Mouse (Mus musculus): ENCODE measurements around the gene Kcnc3. TPM values are rescaled to one million over a fixed set of nuclear protein-coding genes. Genes with fewer than 3 reads are reported as not detected.

The Kcnc3 gene
- 0.39 and 0.57 TPM in 2 replicates for polyA plus RNA-seq (2014; fragmentation: Nextera tagmentation; extraction: Ambion mirVana)

DNA sequence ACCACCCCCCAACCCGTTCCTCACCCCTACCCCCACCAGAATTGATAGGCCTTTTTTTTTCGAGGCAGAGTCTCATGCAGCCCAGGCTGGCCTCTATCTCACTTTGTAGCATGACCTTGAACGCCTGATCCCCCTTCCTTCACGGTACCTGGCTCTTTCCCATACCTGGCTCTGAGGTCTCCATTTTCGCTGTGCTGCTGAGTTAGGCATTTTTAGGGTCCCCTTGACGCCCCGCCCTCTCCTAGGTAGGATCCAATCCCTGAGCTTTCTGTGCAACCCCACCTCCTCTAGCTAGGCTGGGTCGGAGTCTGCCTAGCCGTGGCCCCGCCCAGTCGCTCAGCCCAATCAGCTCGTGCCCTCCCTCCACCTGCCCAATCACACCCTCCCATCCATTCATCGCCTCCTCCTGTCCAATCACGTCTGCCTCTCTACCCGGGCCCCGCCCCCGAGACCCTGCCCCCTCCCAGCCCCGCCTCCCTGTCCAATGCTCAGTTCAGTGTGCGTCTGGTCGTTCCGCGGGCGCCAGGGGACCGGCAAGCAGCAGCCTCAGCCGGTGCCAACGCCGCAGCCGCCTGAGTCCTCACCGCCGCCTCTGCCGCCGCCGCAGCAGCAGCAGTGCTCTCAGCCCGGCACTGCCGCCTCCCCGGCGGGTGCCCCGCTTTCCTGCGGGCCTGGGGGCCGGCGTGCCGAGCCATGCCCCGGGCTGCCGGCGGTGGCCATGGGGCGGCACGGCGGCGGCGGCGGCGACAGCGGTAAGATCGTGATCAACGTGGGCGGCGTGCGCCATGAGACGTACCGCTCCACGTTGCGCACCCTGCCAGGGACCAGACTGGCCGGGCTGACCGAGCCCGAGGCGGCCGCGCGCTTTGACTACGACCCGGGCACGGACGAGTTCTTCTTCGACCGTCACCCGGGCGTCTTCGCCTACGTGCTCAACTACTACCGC lies at the start of gene Kcnc3:
Gene Kcnc3 (plus strand): TSS at position 263 of the 946 bp plus-strand sequence.
- peak within 1 kb of the TSS; percentile 49 for H3K4me3 ChIP-seq (ENCODE audit: low read depth, low read length)
- under 1% methylated on average over 80 of the region's 80 CpGs for WGBS
- H3K4me2 ChIP-seq (replicated peaks; ENCODE audit: low read depth, low read length) = peak within 1 kb of the TSS; percentile 99
- H3K27me3 ChIP-seq (ENCODE audit: control insufficient read depth, insufficient read depth, low read length) = peaks cover 40% of the 10 kb centered on the region
- H3K4me1 ChIP-seq (ENCODE audit: control insufficient read depth, insufficient read depth, low read length) = peaks cover 22% of the 10 kb centered on the region
- H3K9ac ChIP-seq (replicated peaks; ENCODE audit: low read depth, low read length) = no peak within 1 kb of the TSS; the same call in 1 of the 2 replicates
- ATAC-seq (ENCODE audit: insufficient number of reproducible peaks, insufficient read depth, low FRiP score, low read depth) = peak; percentile 93
- H3K9me3 ChIP-seq (ENCODE audit: control insufficient read depth, low read depth, low read length) = no peaks in the 10 kb centered on the region
- H3K27ac ChIP-seq (ENCODE audit: low read length) = no peak within 1 kb of the TSS
- H3K36me3 ChIP-seq (ENCODE audit: control insufficient read depth, insufficient read depth, low read length) = no peaks in the 10 kb centered on the region

DNA sequence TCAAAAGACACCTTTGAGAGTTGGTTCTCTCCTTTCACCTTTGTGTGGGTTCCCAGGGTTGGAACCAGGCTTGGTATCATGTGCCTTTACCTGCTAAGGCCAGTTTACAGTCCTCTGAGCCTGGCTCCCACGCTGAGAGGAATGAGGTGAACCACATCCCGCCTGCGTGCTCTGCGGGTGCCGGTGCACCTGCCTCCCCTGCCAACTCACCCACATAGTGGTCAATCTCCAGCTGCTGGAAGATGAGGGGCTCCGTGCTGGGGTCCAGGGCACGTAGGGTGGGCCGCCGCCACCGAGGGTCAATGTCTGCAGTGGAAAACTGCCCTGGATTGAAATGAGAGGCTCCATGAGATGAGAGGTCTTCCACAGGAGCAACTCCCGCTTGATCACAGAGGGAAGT lies 47.9 kb upstream of the Kcnc3 start:
- Histone ChIP-seq H3K27ac (ENCODE audit: low read length) (no peak overlapping the region), H3K4me1 (ENCODE audit: control insufficient read depth, insufficient read depth, low read length) (peaks cover 6% of the 10 kb centered on the region), H3K36me3 (ENCODE audit: control insufficient read depth, insufficient read depth, low read length) (peaks cover 40% of the 10 kb centered on the region), H3K4me2 (replicated peaks; ENCODE audit: low read depth, low read length) (no peak overlapping the region), H3K9ac (replicated peaks; ENCODE audit: low read depth, low read length) (no peak overlapping the region), H3K9me3 (ENCODE audit: control insufficient read depth, low read depth, low read length) (peaks cover 3% of the 10 kb centered on the region; the same call in 1 of the 2 replicates), H3K27me3 (ENCODE audit: control insufficient read depth, insufficient read depth, low read length) (no peaks in the 10 kb centered on the region), H3K4me3 (ENCODE audit: low read depth, low read length) (no peak overlapping the region)
- ATAC-seq (ENCODE audit: insufficient number of reproducible peaks, insufficient read depth, low FRiP score, low read depth) = no peak
- 91% methylated on average over 11 of the region's 11 CpGs for WGBS

DNA sequence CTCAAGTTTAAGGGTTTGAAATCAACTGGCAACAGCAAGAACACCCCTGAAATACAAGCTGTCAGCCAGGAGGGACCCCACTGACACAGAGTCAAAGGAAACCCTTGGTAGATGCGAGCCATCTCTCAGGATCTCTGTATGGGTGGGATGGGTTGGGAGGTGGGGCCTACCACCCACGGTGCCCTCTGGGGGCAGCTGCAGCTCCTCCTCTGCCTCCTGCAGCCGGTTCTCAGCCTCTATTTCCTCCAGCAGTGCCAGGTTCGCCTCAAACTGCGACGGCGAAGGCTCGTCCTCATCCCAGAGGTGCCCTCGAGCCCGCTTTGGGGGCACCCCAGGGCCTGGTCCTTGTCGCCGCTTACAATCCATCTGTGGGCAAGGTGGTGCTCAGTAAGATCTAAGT lies 47.4 kb upstream of the Kcnc3 start:
- H3K36me3 ChIP-seq (ENCODE audit: control insufficient read depth, insufficient read depth, low read length) = peaks cover 36% of the 10 kb centered on the region
- no peaks in the 10 kb centered on the region for H3K27me3 ChIP-seq (ENCODE audit: control insufficient read depth, insufficient read depth, low read length)
- H3K4me3 ChIP-seq (ENCODE audit: low read depth, low read length) = no peak overlapping the region
- peaks cover 3% of the 10 kb centered on the region; the same call in 1 of the 2 replicates for H3K9me3 ChIP-seq (ENCODE audit: control insufficient read depth, low read depth, low read length)
- ATAC-seq (ENCODE audit: insufficient number of reproducible peaks, insufficient read depth, low FRiP score, low read depth) = no peak
- H3K4me1 ChIP-seq (ENCODE audit: control insufficient read depth, insufficient read depth, low read length) = peaks cover 12% of the 10 kb centered on the region
- WGBS = 81% methylated on average over 12 of the region's 12 CpGs
- no peak overlapping the region for H3K9ac ChIP-seq (replicated peaks; ENCODE audit: low read depth, low read length)
- no peak overlapping the region for H3K27ac ChIP-seq (ENCODE audit: low read length)
- H3K4me2 ChIP-seq (replicated peaks; ENCODE audit: low read depth, low read length) = no peak overlapping the region

DNA sequence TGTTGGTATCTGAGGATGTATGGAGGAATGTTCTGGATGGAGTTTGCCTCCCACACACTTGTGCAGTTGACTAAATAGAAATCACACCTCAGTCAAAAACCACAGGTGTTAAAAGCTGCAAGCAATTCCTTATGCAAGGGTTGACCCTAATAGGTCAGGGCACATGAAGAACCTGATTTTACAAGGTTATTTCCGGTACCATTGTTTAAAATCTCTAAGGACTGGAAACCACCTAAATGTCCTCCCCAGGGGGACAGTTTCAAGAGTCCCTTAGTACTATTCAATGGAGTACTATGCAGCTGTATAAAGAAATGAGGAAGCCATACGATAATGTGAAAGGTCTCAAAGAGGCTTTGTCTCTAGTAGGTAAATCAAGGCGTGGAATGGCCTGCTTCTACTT lies 44.2 kb upstream of the Kcnc3 start:
- peaks cover 32% of the 10 kb centered on the region for H3K36me3 ChIP-seq (ENCODE audit: control insufficient read depth, insufficient read depth, low read length)
- no peak overlapping the region for H3K9ac ChIP-seq (replicated peaks; ENCODE audit: low read depth, low read length)
- H3K4me3 ChIP-seq (ENCODE audit: low read depth, low read length) = no peak overlapping the region
- H3K4me1 ChIP-seq (ENCODE audit: control insufficient read depth, insufficient read depth, low read length) = peaks cover 12% of the 10 kb centered on the region
- H3K27ac ChIP-seq (ENCODE audit: low read length) = no peak overlapping the region
- H3K4me2 ChIP-seq (replicated peaks; ENCODE audit: low read depth, low read length) = no peak overlapping the region
- no peaks in the 10 kb centered on the region for H3K27me3 ChIP-seq (ENCODE audit: control insufficient read depth, insufficient read depth, low read length)
- WGBS = 98% methylated on average over 3 of the region's 3 CpGs
- H3K9me3 ChIP-seq (ENCODE audit: control insufficient read depth, low read depth, low read length) = peaks cover 3% of the 10 kb centered on the region; the same call in 1 of the 2 replicates
- ATAC-seq (ENCODE audit: insufficient number of reproducible peaks, insufficient read depth, low FRiP score, low read depth) = no peak

DNA sequence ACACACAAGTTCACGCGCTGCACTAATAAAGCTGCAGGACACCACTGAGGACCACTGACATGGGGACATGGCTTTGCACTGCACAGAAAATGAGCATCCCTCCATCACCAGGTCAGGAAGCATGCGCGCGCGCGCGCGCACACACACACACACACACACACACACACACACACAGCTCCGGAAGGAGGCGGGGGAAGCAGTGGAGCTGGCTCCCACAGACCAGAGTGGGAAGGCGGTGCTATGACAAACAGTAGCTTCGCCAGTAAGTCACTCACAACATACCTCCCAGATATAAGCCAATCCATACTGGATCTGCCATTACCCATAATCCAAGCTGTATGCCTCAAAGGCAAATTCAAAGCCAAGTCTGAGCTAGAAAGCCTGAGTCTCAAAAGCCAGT lies 43.4 kb upstream of the Kcnc3 start:
- H3K9ac ChIP-seq (replicated peaks; ENCODE audit: low read depth, low read length) = 0 out of 2 replicates have a peak overlapping the region, but pooled peaks have one; percentile 63
- no peak for ATAC-seq (ENCODE audit: insufficient number of reproducible peaks, insufficient read depth, low FRiP score, low read depth)
- H3K4me2 ChIP-seq (replicated peaks; ENCODE audit: low read depth, low read length) = peak overlapping the region; percentile 87; the same call in 1 of the 2 replicates
- peaks cover 3% of the 10 kb centered on the region; the same call in 1 of the 2 replicates for H3K9me3 ChIP-seq (ENCODE audit: control insufficient read depth, low read depth, low read length)
- 91% methylated on average over 13 of the region's 13 CpGs for WGBS
- H3K4me3 ChIP-seq (ENCODE audit: low read depth, low read length) = 0 out of 2 replicates have a peak overlapping the region, but pooled peaks have one; percentile 64
- no peaks in the 10 kb centered on the region for H3K27me3 ChIP-seq (ENCODE audit: control insufficient read depth, insufficient read depth, low read length)
- no peak overlapping the region for H3K27ac ChIP-seq (ENCODE audit: low read length)
- H3K36me3 ChIP-seq (ENCODE audit: control insufficient read depth, insufficient read depth, low read length) = peaks cover 35% of the 10 kb centered on the region
- H3K4me1 ChIP-seq (ENCODE audit: control insufficient read depth, insufficient read depth, low read length) = peaks cover 12% of the 10 kb centered on the region

DNA sequence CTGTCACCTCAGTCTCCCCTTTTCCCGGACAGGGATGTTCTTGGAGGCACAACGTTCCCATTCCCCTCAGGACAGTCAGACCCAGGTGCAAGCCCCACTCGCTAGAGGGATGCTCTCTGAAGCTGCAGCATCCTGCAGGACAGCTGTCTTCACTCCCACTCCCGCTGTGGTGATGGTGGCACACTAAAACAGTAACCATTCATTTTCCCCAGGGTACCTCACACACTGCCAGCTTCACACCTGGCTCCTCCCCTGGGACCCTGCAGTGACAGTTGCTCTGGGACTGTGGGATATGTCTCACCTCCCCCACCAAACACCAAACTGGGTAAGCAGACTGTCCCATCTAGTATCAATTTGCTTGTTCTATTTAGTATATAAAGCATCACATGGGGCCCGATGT lies 42.7 kb upstream of the Kcnc3 start:
- Histone ChIP-seq H3K4me3 (ENCODE audit: low read depth, low read length) (peak overlapping the region; percentile 64), H3K36me3 (ENCODE audit: control insufficient read depth, insufficient read depth, low read length) (peaks cover 32% of the 10 kb centered on the region), H3K4me2 (replicated peaks; ENCODE audit: low read depth, low read length) (peak overlapping the region; percentile 87), H3K27me3 (ENCODE audit: control insufficient read depth, insufficient read depth, low read length) (no peaks in the 10 kb centered on the region), H3K9ac (replicated peaks; ENCODE audit: low read depth, low read length) (peak overlapping the region; percentile 63), H3K9me3 (ENCODE audit: control insufficient read depth, low read depth, low read length) (peaks cover 3% of the 10 kb centered on the region; the same call in 1 of the 2 replicates), H3K4me1 (ENCODE audit: control insufficient read depth, insufficient read depth, low read length) (peaks cover 13% of the 10 kb centered on the region), H3K27ac (ENCODE audit: low read length) (no peak overlapping the region)
- no peak for ATAC-seq (ENCODE audit: insufficient number of reproducible peaks, insufficient read depth, low FRiP score, low read depth)
- 15% methylated on average over 5 of the region's 5 CpGs for WGBS

DNA sequence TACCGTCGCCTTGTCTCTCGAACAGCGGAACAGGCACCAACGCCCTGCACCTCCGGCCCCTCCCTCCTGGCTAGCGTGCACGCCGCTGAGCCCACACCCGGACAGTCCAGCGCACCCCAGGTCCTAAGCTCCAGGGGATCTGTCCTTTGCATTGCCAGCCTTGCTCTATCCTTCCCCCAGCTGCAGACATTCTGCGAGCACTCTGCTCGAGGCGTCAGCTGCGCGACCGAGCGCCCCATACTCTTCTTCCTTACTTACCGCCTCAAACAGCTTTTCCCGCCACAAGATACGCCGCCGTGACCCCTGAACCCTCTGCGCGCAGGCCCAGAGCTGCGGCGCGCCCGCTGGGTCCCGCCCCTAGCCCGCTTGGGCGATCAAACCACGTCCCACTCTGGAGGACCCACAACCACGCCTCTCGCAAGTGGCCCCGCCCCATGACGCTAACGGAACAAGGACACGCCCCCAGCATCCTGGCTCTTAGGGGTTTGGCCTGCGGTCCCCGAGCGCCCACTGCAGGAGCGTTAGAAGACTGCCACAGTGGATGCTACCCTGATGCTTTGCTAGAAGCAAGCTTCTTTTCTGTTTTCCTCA lies 41.9 kb upstream of the Kcnc3 start, which contains the start of gene Pold1:
Gene Pold1 (minus strand): TSS at position 353 of the 591 bp plus-strand sequence.
- Histone ChIP-seq H3K36me3 (ENCODE audit: control insufficient read depth, insufficient read depth, low read length) (peaks cover 27% of the 10 kb centered on the region), H3K27ac (ENCODE audit: low read length) (peak within 1 kb of the TSS; percentile 77), H3K4me3 (ENCODE audit: low read depth, low read length) (peak within 1 kb of the TSS; percentile 64), H3K9me3 (ENCODE audit: control insufficient read depth, low read depth, low read length) (peaks cover 3% of the 10 kb centered on the region; the same call in 1 of the 2 replicates), H3K27me3 (ENCODE audit: control insufficient read depth, insufficient read depth, low read length) (no peaks in the 10 kb centered on the region), H3K4me2 (replicated peaks; ENCODE audit: low read depth, low read length) (peak within 1 kb of the TSS; percentile 87), H3K9ac (replicated peaks; ENCODE audit: low read depth, low read length) (peak within 1 kb of the TSS; percentile 63), H3K4me1 (ENCODE audit: control insufficient read depth, insufficient read depth, low read length) (peaks cover 16% of the 10 kb centered on the region)
- 0% methylated on average over 43 of the region's 43 CpGs for whole genome bisulfite sequencing
- peak; percentile 95 for ATAC-seq (ENCODE audit: insufficient number of reproducible peaks, insufficient read depth, low FRiP score, low read depth)

DNA sequence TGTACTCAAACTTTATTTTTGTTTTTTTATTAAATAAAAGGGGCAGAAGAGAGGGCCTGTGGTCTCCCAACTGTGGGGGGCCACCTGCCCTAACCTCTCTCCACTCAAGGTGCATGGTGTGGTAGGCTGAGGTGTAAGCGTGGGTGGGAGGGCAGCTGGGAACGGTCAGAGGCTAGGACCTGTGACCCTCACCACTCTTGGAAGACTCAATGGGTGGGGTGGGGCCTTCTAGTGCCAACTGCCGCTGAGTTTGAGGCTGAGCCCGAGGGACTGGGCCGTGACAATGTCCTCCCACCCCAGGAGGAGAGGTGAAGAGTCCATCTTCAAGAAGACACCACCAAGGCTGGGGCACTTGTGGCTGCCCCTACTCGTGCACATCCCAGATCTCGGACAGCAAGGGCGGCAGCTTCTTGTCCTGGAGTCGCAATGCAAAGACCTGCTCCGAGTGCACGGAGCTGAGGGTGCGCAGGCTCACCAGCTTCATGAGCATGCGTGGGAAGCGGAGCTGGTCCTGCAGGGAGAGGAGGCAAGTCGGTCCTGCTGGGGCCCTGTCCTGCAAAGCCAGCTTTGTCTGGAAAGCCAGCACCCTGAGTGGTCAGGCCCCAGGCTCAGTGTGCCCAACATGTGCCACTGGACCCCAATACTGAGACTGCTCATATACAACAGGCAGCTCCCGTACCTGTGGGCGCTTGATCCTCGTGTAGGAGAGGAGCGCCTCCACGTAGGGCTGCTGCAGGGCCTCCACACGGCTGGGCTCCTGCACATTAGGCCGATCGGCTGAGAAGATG lies 40.6 kb upstream of the Kcnc3 start:
- Histone ChIP-seq H3K4me1 (ENCODE audit: control insufficient read depth, insufficient read depth, low read length) (peaks cover 16% of the 10 kb centered on the region), H3K4me2 (replicated peaks; ENCODE audit: low read depth, low read length) (no peak overlapping the region), H3K4me3 (ENCODE audit: low read depth, low read length) (no peak overlapping the region), H3K27me3 (ENCODE audit: control insufficient read depth, insufficient read depth, low read length) (no peaks in the 10 kb centered on the region), H3K9ac (replicated peaks; ENCODE audit: low read depth, low read length) (no peak overlapping the region), H3K27ac (ENCODE audit: low read length) (no peak overlapping the region), H3K36me3 (ENCODE audit: control insufficient read depth, insufficient read depth, low read length) (peaks cover 27% of the 10 kb centered on the region), H3K9me3 (ENCODE audit: control insufficient read depth, low read depth, low read length) (peaks cover 3% of the 10 kb centered on the region; the same call in 1 of the 2 replicates)
- no peak for ATAC-seq (ENCODE audit: insufficient number of reproducible peaks, insufficient read depth, low FRiP score, low read depth)
- WGBS = 94% methylated on average over 23 of the region's 23 CpGs
